Mouse (Mus musculus): ENCODE measurements around the gene Mmrn2. TPM values are rescaled to one million over a fixed set of nuclear protein-coding genes. Genes with fewer than 3 reads are reported as not detected.
"Not testable (repeated sequence)": the region's sequence is repeated elsewhere in the genome, so short reads cannot be mapped to it uniquely, and the experiment has no call there.

The Mmrn2 gene
- polyA plus RNA-seq, 1 experiment from 2014 or later: 4.2 TPM

- Histone ChIP-seq H3K27me3 (no peaks in the 10 kb centered on the region), H3K27ac (replicated peaks) (no peak overlapping the region), H3K4me1 (no peaks in the 10 kb centered on the region), H3K9ac (replicated peaks) (no peak overlapping the region), H3K4me2 (replicated peaks) (no peak overlapping the region), H3K9me3 (no peaks in the 10 kb centered on the region), H3K4me3 (no peak overlapping the region), H3K36me3 (peaks cover 37% of the 10 kb centered on the region)
- no peak for ATAC-seq (replicated peaks)
- 80% methylated on average over 7 of the region's 7 CpGs for WGBS
Measured at GRCm38 (mm10) chr14:34412164-34412896, 37.1 kb downstream of the Mmrn2 start.

GRCm38 (mm10) chr14:34416946-34417345 lies 41.7 kb downstream of the Mmrn2 start:
- WGBS: 93% methylated on average over 4 of the region's 4 CpGs
- H3K9me3 ChIP-seq; H3K27ac ChIP-seq (replicated peaks); H3K4me3 ChIP-seq; ATAC-seq (replicated peaks); H3K27me3 ChIP-seq; H3K4me2 ChIP-seq (replicated peaks); H3K4me1 ChIP-seq; H3K9ac ChIP-seq (replicated peaks): not testable (repeated sequence)
- H3K36me3 ChIP-seq: peaks cover 45% of the 10 kb centered on the region

- H3K36me3 ChIP-seq: peaks cover 47% of the 10 kb centered on the region
Measured at GRCm38 (mm10) chr14:34417501-34417900, 42.2 kb downstream of the Mmrn2 start.

GRCm38 (mm10) chr14:34421078-34421477 lies 45.8 kb downstream of the Mmrn2 start:
- H3K4me2 ChIP-seq (replicated peaks): no peak overlapping the region
- H3K9ac ChIP-seq (replicated peaks): no peak overlapping the region
- ATAC-seq (replicated peaks): no peak
- WGBS: 97% methylated on average over 1 of the region's 1 CpGs
- H3K27me3 ChIP-seq: no peaks in the 10 kb centered on the region
- H3K4me3 ChIP-seq: no peak overlapping the region
- no peaks in the 10 kb centered on the region for H3K9me3 ChIP-seq
- H3K27ac ChIP-seq (replicated peaks): no peak overlapping the region
- H3K36me3 ChIP-seq: peaks cover 39% of the 10 kb centered on the region
- no peaks in the 10 kb centered on the region for H3K4me1 ChIP-seq

More at GRCm38 (mm10) chr14:34417501-34417900, 42.2 kb downstream of the Mmrn2 start:
- no peaks in the 10 kb centered on the region for H3K27me3 ChIP-seq
- no peak overlapping the region for H3K4me2 ChIP-seq (replicated peaks)
- no peak overlapping the region for H3K4me3 ChIP-seq
- no peak overlapping the region for H3K27ac ChIP-seq (replicated peaks)
- H3K9ac ChIP-seq (replicated peaks): no peak overlapping the region
- ATAC-seq (replicated peaks): no peak
- H3K4me1 ChIP-seq: no peaks in the 10 kb centered on the region
- H3K9me3 ChIP-seq: no peaks in the 10 kb centered on the region
- 89% methylated on average over 5 of the region's 5 CpGs for WGBS

- no peak overlapping the region for H3K4me2 ChIP-seq (replicated peaks)
- no peaks in the 10 kb centered on the region for H3K4me1 ChIP-seq
- 97% methylated on average over 3 of the region's 3 CpGs for WGBS
- H3K36me3 ChIP-seq: peaks cover 20% of the 10 kb centered on the region
- no peak overlapping the region for H3K27ac ChIP-seq (replicated peaks)
- H3K9ac ChIP-seq (replicated peaks): no peak overlapping the region
- H3K4me3 ChIP-seq: no peak overlapping the region
- no peaks in the 10 kb centered on the region for H3K27me3 ChIP-seq
- H3K9me3 ChIP-seq: no peaks in the 10 kb centered on the region
- no peak for ATAC-seq (replicated peaks)
Measured at GRCm38 (mm10) chr14:34428274-34428673, 53.0 kb downstream of the Mmrn2 start.

- no peak overlapping the region for H3K27ac ChIP-seq (replicated peaks)
- no peak for ATAC-seq (replicated peaks)
- no peaks in the 10 kb centered on the region for H3K9me3 ChIP-seq
- no peak overlapping the region for H3K4me3 ChIP-seq
- H3K4me1 ChIP-seq: no peaks in the 10 kb centered on the region
- no peak overlapping the region for H3K4me2 ChIP-seq (replicated peaks)
- H3K9ac ChIP-seq (replicated peaks): no peak overlapping the region
- WGBS: 86% methylated on average over 1 of the region's 1 CpGs
- no peaks in the 10 kb centered on the region for H3K27me3 ChIP-seq
- H3K36me3 ChIP-seq: peaks cover 18% of the 10 kb centered on the region
Measured at GRCm38 (mm10) chr14:34429069-34429468, 53.8 kb downstream of the Mmrn2 start.

- H3K9me3 ChIP-seq: no peaks in the 10 kb centered on the region
- no peaks in the 10 kb centered on the region for H3K4me1 ChIP-seq
- WGBS: 94% methylated on average over 3 of the region's 3 CpGs
- H3K9ac ChIP-seq (replicated peaks): no peak overlapping the region
- no peaks in the 10 kb centered on the region for H3K27me3 ChIP-seq
- no peak for ATAC-seq (replicated peaks)
- H3K36me3 ChIP-seq: peaks cover 20% of the 10 kb centered on the region
- no peak overlapping the region for H3K27ac ChIP-seq (replicated peaks)
- no peak overlapping the region for H3K4me3 ChIP-seq
- no peak overlapping the region for H3K4me2 ChIP-seq (replicated peaks)
Measured at GRCm38 (mm10) chr14:34440526-34441066, 65.3 kb downstream of the Mmrn2 start.

GRCm38 (mm10) chr14:34442531-34442930 lies 67.3 kb downstream of the Mmrn2 start:
- Histone ChIP-seq H3K4me2 (replicated peaks) (no peak overlapping the region), H3K27me3 (no peaks in the 10 kb centered on the region), H3K4me1 (no peaks in the 10 kb centered on the region), H3K9ac (replicated peaks) (no peak overlapping the region), H3K36me3 (peaks cover 26% of the 10 kb centered on the region), H3K9me3 (no peaks in the 10 kb centered on the region), H3K27ac (replicated peaks) (no peak overlapping the region), H3K4me3 (no peak overlapping the region)
- WGBS: 72% methylated on average over 4 of the region's 4 CpGs
- ATAC-seq (replicated peaks): no peak

GRCm38 (mm10) chr14:34444368-34444767 lies 69.1 kb downstream of the Mmrn2 start:
- Histone ChIP-seq H3K27me3 (no peaks in the 10 kb centered on the region), H3K9me3 (no peaks in the 10 kb centered on the region), H3K4me3 (no peak overlapping the region), H3K4me1 (no peaks in the 10 kb centered on the region), H3K27ac (replicated peaks) (no peak overlapping the region), H3K4me2 (replicated peaks) (no peak overlapping the region), H3K36me3 (peaks cover 28% of the 10 kb centered on the region), H3K9ac (replicated peaks) (no peak overlapping the region)
- 83% methylated on average over 5 of the region's 5 CpGs for WGBS
- ATAC-seq (replicated peaks): no peak

GRCm38 (mm10) chr14:34444924-34445323 lies 69.7 kb downstream of the Mmrn2 start:
- H3K27ac ChIP-seq (replicated peaks): no peak overlapping the region
- H3K9me3 ChIP-seq: no peaks in the 10 kb centered on the region
- H3K9ac ChIP-seq (replicated peaks): no peak overlapping the region
- no peak overlapping the region for H3K4me2 ChIP-seq (replicated peaks)
- no peak for ATAC-seq (replicated peaks)
- H3K36me3 ChIP-seq: peaks cover 28% of the 10 kb centered on the region
- H3K27me3 ChIP-seq: no peaks in the 10 kb centered on the region
- H3K4me1 ChIP-seq: no peaks in the 10 kb centered on the region
- H3K4me3 ChIP-seq: no peak overlapping the region

GRCm38 (mm10) chr14:34445348-34445747 lies 70.1 kb downstream of the Mmrn2 start:
- no peaks in the 10 kb centered on the region for H3K4me1 ChIP-seq
- H3K27me3 ChIP-seq: no peaks in the 10 kb centered on the region
- H3K4me2 ChIP-seq (replicated peaks): no peak overlapping the region
- 89% methylated on average over 3 of the region's 3 CpGs for WGBS
- no peaks in the 10 kb centered on the region for H3K9me3 ChIP-seq
- H3K36me3 ChIP-seq: peaks cover 28% of the 10 kb centered on the region
- no peak overlapping the region for H3K9ac ChIP-seq (replicated peaks)
- no peak overlapping the region for H3K4me3 ChIP-seq
- no peak for ATAC-seq (replicated peaks)
- H3K27ac ChIP-seq (replicated peaks): no peak overlapping the region

GRCm38 (mm10) chr14:34446624-34447023 lies 71.4 kb downstream of the Mmrn2 start:
- no peaks in the 10 kb centered on the region for H3K27me3 ChIP-seq
- H3K36me3 ChIP-seq: peaks cover 23% of the 10 kb centered on the region
- no peak overlapping the region for H3K27ac ChIP-seq (replicated peaks)
- no peaks in the 10 kb centered on the region for H3K4me1 ChIP-seq
- no peak for ATAC-seq (replicated peaks)
- no peaks in the 10 kb centered on the region for H3K9me3 ChIP-seq
- H3K4me2 ChIP-seq (replicated peaks): no peak overlapping the region
- WGBS: 95% methylated on average over 6 of the region's 6 CpGs
- H3K4me3 ChIP-seq: no peak overlapping the region
- H3K9ac ChIP-seq (replicated peaks): no peak overlapping the region

GRCm38 (mm10) chr14:34447659-34448058 lies 72.4 kb downstream of the Mmrn2 start:
- WGBS: 74% methylated on average over 4 of the region's 4 CpGs
- no peaks in the 10 kb centered on the region for H3K9me3 ChIP-seq
- H3K4me1 ChIP-seq: no peaks in the 10 kb centered on the region
- no peak for ATAC-seq (replicated peaks)
- H3K36me3 ChIP-seq: peaks cover 20% of the 10 kb centered on the region
- H3K4me3 ChIP-seq: no peak overlapping the region
- no peaks in the 10 kb centered on the region for H3K27me3 ChIP-seq
- no peak overlapping the region for H3K4me2 ChIP-seq (replicated peaks)
- H3K9ac ChIP-seq (replicated peaks): no peak overlapping the region
- H3K27ac ChIP-seq (replicated peaks): no peak overlapping the region
